Mouse (Mus musculus) lung, adult 2 months (tissue): Measurements from ENCODE around the gene F3.

ENCODE experiments used
- CTCF ChIP-seq: fragments of 200-500 bp; IDR thresholded peaks from 2 replicates; pipeline ENCODE4 v1.5.1; 2011; ENCODE audit warnings: mild to moderate bottlenecking, low read length, control low read depth; ENCODE audit not compliant: insufficient read depth
- POLR2A ChIP-seq: fragments of 200-500 bp; IDR thresholded peaks from 2 replicates; pipeline ENCODE4 v1.6.1; 2011; ENCODE audit warnings: low read depth, mild to moderate bottlenecking, control low read depth, low read length, borderline replicate concordance; ENCODE audit errors: extremely low read depth

- no peak for TF ChIP-seq CTCF
- no peak for TF ChIP-seq POLR2A
Measured at GRCm38 (mm10) chr3:121707106-121707505, 16.2 kb upstream of the F3 start.
